Mouse (Mus musculus) frontal cortex, adult 2 months (tissue): Measurements from ENCODE around the gene Ephb2. TPM values are rescaled to one million over a fixed set of nuclear protein-coding genes. Genes with fewer than 3 reads are reported as not detected.
A peak's percentile ranks its signal among the peaks of the same experiment; 100 is the strongest.

Experiments
- DNase-seq, 2 experiments: peaks; one replicate each; pipeline ENCODE4 v3.0.0; 2022; ENCODE audit warnings: low spot score in 1 of 2; ENCODE audit errors: extremely low spot score in 1 of 2
- polyA plus RNA-seq: library from polyadenylated mRNA; depleted of rRNA; stranded (reverse); fragments of >200 nt; gene quantifications from 2 replicates; pipeline ENCODE4 v1.2.3, GENCODE M21; 2012

Gene Ephb2
- polyA plus RNA-seq, 1 experiment = 7.3 TPM

GRCm38 (mm10) chr4:136710345-136710744 is 125.4 kb downstream of the Ephb2 start:
- DNase-seq = no peak

- no peak for DNase-seq
Observed at GRCm38 (mm10) chr4:136708956-136709355, 126.8 kb downstream of the Ephb2 start.

GRCm38 (mm10) chr4:136706696-136707095 is 129.1 kb downstream of the Ephb2 start:
- no peak for DNase-seq

- DNase-seq = no peak
Observed at GRCm38 (mm10) chr4:136705091-136705490, 130.7 kb downstream of the Ephb2 start.

- no peak for DNase-seq
Observed at GRCm38 (mm10) chr4:136704551-136704950, 131.2 kb downstream of the Ephb2 start.

- DNase-seq = no peak
Observed at GRCm38 (mm10) chr4:136703351-136703750, 132.4 kb downstream of the Ephb2 start.

- DNase-seq = no peak
Observed at GRCm38 (mm10) chr4:136702456-136702855, 133.3 kb downstream of the Ephb2 start.

GRCm38 (mm10) chr4:136701236-136701635 is 134.6 kb downstream of the Ephb2 start:
- no peak for DNase-seq

- DNase-seq = peak in 1 of 2 experiments; percentile 55
Observed at GRCm38 (mm10) chr4:136699084-136699450, 136.7 kb downstream of the Ephb2 start.

GRCm38 (mm10) chr4:136698404-136699083 is 137.2 kb downstream of the Ephb2 start:
- DNase-seq = no peak

- no peak for DNase-seq
Observed at GRCm38 (mm10) chr4:136697325-136697724, 138.5 kb downstream of the Ephb2 start.

GRCm38 (mm10) chr4:136696381-136696925 is 139.3 kb downstream of the Ephb2 start:
- DNase-seq = peak in 1 of 2 experiments; percentile 78

GRCm38 (mm10) chr4:136695696-136696095 is 140.1 kb downstream of the Ephb2 start:
- DNase-seq = no peak

GRCm38 (mm10) chr4:136690034-136690433 is 145.8 kb downstream of the Ephb2 start:
- DNase-seq = peak; percentile 50 to 75

- DNase-seq = no peak
Observed at GRCm38 (mm10) chr4:136688113-136688512, 147.7 kb downstream of the Ephb2 start.

- DNase-seq = no peak
Observed at GRCm38 (mm10) chr4:136685431-136685869, 150.3 kb downstream of the Ephb2 start.

- no peak for DNase-seq
Observed at GRCm38 (mm10) chr4:136684485-136684884, 151.3 kb downstream of the Ephb2 start.

- DNase-seq = no peak
Observed at GRCm38 (mm10) chr4:136680641-136681040, 155.1 kb downstream of the Ephb2 start.

GRCm38 (mm10) chr4:136679221-136679620 is 156.6 kb downstream of the Ephb2 start:
- no peak for DNase-seq

- DNase-seq = peak; percentile 74 to 97
Observed at GRCm38 (mm10) chr4:136678480-136678879, 157.3 kb downstream of the Ephb2 start.

- DNase-seq = no peak
Observed at GRCm38 (mm10) chr4:136675439-136675838, 160.3 kb downstream of the Ephb2 start.

GRCm38 (mm10) chr4:136672335-136673090 is 163.3 kb downstream of the Ephb2 start:
- DNase-seq = no peak
